Mouse (Mus musculus) hindbrain, embryonic 14.5 days (tissue): ENCODE data around the gene Clpx. TPM values are rescaled to one million over a fixed set of nuclear protein-coding genes. Genes with fewer than 3 reads are reported as not detected.
"Not testable (repeated sequence)": the region's sequence is repeated elsewhere in the genome, so short reads cannot be mapped to it uniquely, and the experiment has no call there.

Experiments used
- ATAC-seq: fragments of 200-750 bp; cut with Nextera tagmentation; 2 replicates; pipeline ENCODE4 v1.8.0; 2017; ENCODE audit warnings: moderate number of reproducible peaks, mild to moderate bottlenecking, moderate TSS enrichment, moderate library complexity; ENCODE audit not compliant: low FRiP score
- DNase-seq: peaks from one replicate; pipeline ENCODE4 v3.0.0-alpha.2; 2015; ENCODE audit warnings: low spot score
- H3K27ac ChIP-seq: fragments of 300-500 bp; sonication (generic); 2 replicates; pipeline ENCODE4 v1.5.1; 2014; ENCODE audit warnings: mild to moderate bottlenecking, moderate library complexity
- H3K27me3 ChIP-seq: fragments of 300-500 bp; sonication (generic); 2 replicates; pipeline ENCODE4 v1.6.1; 2014; ENCODE audit warnings: mild to moderate bottlenecking, low read length, mixed read lengths; ENCODE audit not compliant: control insufficient read depth, insufficient read depth
- H3K36me3 ChIP-seq: fragments of 300-500 bp; sonication (generic); replicated peaks from 2 replicates; pipeline ENCODE4 v1.6.1; 2014; ENCODE audit not compliant: control insufficient read depth, insufficient read depth
- H3K4me1 ChIP-seq: fragments of 300-500 bp; sonication (generic); replicated peaks from 2 replicates; pipeline ENCODE4 v1.6.1; 2014; ENCODE audit warnings: antibody characterized with exemption, low read length, mixed read lengths; ENCODE audit not compliant: control insufficient read depth, insufficient read depth
- H3K4me2 ChIP-seq: fragments of 300-500 bp; sonication (generic); replicated peaks from 2 replicates; pipeline ENCODE4 v1.6.1; 2014; ENCODE audit warnings: mild to moderate bottlenecking, moderate library complexity
- H3K4me3 ChIP-seq: fragments of 300-500 bp; sonication (generic); replicated peaks from 2 replicates; pipeline ENCODE4 v1.5.1; 2014; ENCODE audit warnings: mild to moderate bottlenecking, low read length
- H3K9ac ChIP-seq: fragments of 300-500 bp; sonication (generic); 2 replicates; pipeline ENCODE4 v1.6.1; 2014
- H3K9me3 ChIP-seq: fragments of 300-500 bp; sonication (generic); 2 replicates; pipeline ENCODE4 v1.6.1; 2016; ENCODE audit warnings: low read length; ENCODE audit not compliant: control insufficient read depth
- WGBS: fragments of 180-500 bp; shearing (Covaris S2); extraction: QIAGEN DNeasy Blood & Tissue Kit; methylation state at CpG from one replicate; pipeline ENCODE4 v1.1.7; 2014; 5-methylcytosine and 5-hydroxymethylcytosine counted together
- polyA plus RNA-seq: library from polyadenylated mRNA; unstranded; fragments of >200 nt; fragmentation: Nextera tagmentation; extraction: Ambion mirVana; gene quantifications from 2 replicates; pipeline ENCODE4 v1.2.1, GENCODE M21; 2014

The Clpx gene
- polyA plus RNA-seq, 1 experiment from 2014 or later: 43.7 TPM

- 3% methylated on average over 3 of the region's 3 CpGs for WGBS
- Histone ChIP-seq H3K9me3 (no peaks in the 10 kb centered on the region), H3K4me2 (no peak overlapping the region), H3K9ac (no peak overlapping the region), H3K27me3 (no peaks in the 10 kb centered on the region), H3K4me3 (no peak overlapping the region), H3K4me1 (no peaks in the 10 kb centered on the region), H3K36me3 (no peaks in the 10 kb centered on the region), H3K27ac (no peak overlapping the region)
- peak; percentile 79 for DNase-seq
- no peak for ATAC-seq
Observed at GRCm38 (mm10) chr9:65283301-65283700, 10.8 kb upstream of the Clpx start.

GRCm38 (mm10) chr9:65288252-65288651 is 5.8 kb upstream of the Clpx start:
- H3K27me3 ChIP-seq, H3K9me3 ChIP-seq, H3K4me1 ChIP-seq, H3K36me3 ChIP-seq, H3K4me3 ChIP-seq, H3K4me2 ChIP-seq, H3K9ac ChIP-seq, H3K27ac ChIP-seq, DNase-seq, ATAC-seq: not testable (repeated sequence)
- 94% methylated on average over 5 of the region's 5 CpGs for WGBS

DNA sequence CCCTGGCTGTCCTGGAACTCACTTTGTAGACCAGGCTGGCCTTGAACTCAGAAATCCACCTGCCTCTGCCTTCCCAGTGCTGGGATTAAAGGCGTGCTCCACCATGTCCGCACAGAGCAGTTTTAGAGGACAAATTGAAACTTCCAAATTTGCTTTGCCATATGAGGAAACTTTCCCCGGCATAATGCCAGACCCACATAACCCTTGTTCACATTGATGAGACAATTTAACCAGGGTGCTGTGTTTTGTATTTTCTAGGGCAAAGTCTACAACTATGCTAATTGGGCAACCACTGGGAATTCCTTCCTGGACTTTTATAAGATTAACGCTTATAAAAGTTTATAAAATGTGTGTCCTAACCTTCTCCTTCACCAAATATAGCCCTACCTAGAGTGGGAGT is 4.1 kb upstream of the Clpx start:
- ATAC-seq (no peak), DNase-seq (no peak)
- Histone ChIP-seq H3K36me3 (no peaks in the 10 kb centered on the region), H3K27ac (no peak overlapping the region), H3K4me2 (no peak overlapping the region), H3K4me1 (peaks cover 8% of the 10 kb centered on the region), H3K9me3 (no peaks in the 10 kb centered on the region), H3K9ac (no peak overlapping the region), H3K27me3 (no peaks in the 10 kb centered on the region), H3K4me3 (no peak overlapping the region)
- WGBS: 93% methylated on average over 4 of the region's 4 CpGs

- ATAC-seq: no peak
- Histone ChIP-seq H3K27me3 (no peaks in the 10 kb centered on the region), H3K4me1 (peaks cover 18% of the 10 kb centered on the region), H3K4me3 (no peak overlapping the region), H3K4me2 (no peak overlapping the region), H3K36me3 (peaks cover 4% of the 10 kb centered on the region), H3K9me3 (no peaks in the 10 kb centered on the region), H3K27ac (no peak overlapping the region), H3K9ac (no peak overlapping the region)
- WGBS: 95% methylated on average over 3 of the region's 3 CpGs
- no peak for DNase-seq
Observed at GRCm38 (mm10) chr9:65292421-65292820, 1.6 kb upstream of the Clpx start.

- Histone ChIP-seq H3K27ac (no peak overlapping the region), H3K9me3 (no peaks in the 10 kb centered on the region), H3K9ac (peak overlapping the region; percentile 65), H3K4me3 (peak overlapping the region; percentile 87), H3K36me3 (peaks cover 11% of the 10 kb centered on the region), H3K4me2 (peak overlapping the region; percentile 89), H3K27me3 (no peaks in the 10 kb centered on the region), H3K4me1 (peaks cover 18% of the 10 kb centered on the region)
- WGBS: 38% methylated on average over 5 of the region's 5 CpGs
- DNase-seq (no peak), ATAC-seq (no peak)
Observed at GRCm38 (mm10) chr9:65293119-65293518, 941 bp upstream of the Clpx start.

- Histone ChIP-seq H3K9ac (peak overlapping the region; percentile 65), H3K4me3 (peak overlapping the region; percentile 87), H3K4me1 (peaks cover 18% of the 10 kb centered on the region), H3K9me3 (no peaks in the 10 kb centered on the region), H3K4me2 (peak overlapping the region; percentile 89), H3K36me3 (peaks cover 14% of the 10 kb centered on the region), H3K27ac (peak overlapping the region; percentile 68), H3K27me3 (no peaks in the 10 kb centered on the region)
- WGBS: 1% methylated on average over 9 of the region's 9 CpGs
- peak; percentile 36 for DNase-seq
- no peak for ATAC-seq
Observed at GRCm38 (mm10) chr9:65293580-65293972, 484 bp upstream of the Clpx start.

- peaks cover 17% of the 10 kb centered on the region for H3K36me3 ChIP-seq
- H3K27ac ChIP-seq: peak overlapping the region; percentile 80; the same call in 1 of the 2 replicates
- peak overlapping the region; percentile 87 for H3K4me3 ChIP-seq
- WGBS: 4% methylated on average over 28 of the region's 28 CpGs
- DNase-seq (no peak), ATAC-seq (no peak)
- peak overlapping the region; percentile 86 for H3K9ac ChIP-seq
- peak overlapping the region; percentile 89 for H3K4me2 ChIP-seq
- H3K27me3 ChIP-seq: no peaks in the 10 kb centered on the region
- peaks cover 18% of the 10 kb centered on the region for H3K4me1 ChIP-seq
- no peaks in the 10 kb centered on the region for H3K9me3 ChIP-seq
Observed at GRCm38 (mm10) chr9:65294716-65295378, 787 bp downstream of the Clpx start.

GRCm38 (mm10) chr9:65297056-65297455 is 3.0 kb downstream of the Clpx start:
- Histone ChIP-seq H3K4me1 (peaks cover 18% of the 10 kb centered on the region), H3K9me3 (no peaks in the 10 kb centered on the region), H3K9ac (no peak overlapping the region), H3K36me3 (peaks cover 38% of the 10 kb centered on the region), H3K27ac (no peak overlapping the region), H3K4me2 (no peak overlapping the region), H3K27me3 (no peaks in the 10 kb centered on the region), H3K4me3 (no peak overlapping the region)
- DNase-seq (no peak), ATAC-seq (no peak)
- WGBS: 95% methylated on average over 2 of the region's 2 CpGs

- Histone ChIP-seq H3K36me3 (peaks cover 55% of the 10 kb centered on the region), H3K4me3 (no peak overlapping the region), H3K9ac (no peak overlapping the region), H3K27ac (no peak overlapping the region), H3K9me3 (no peaks in the 10 kb centered on the region), H3K4me2 (no peak overlapping the region), H3K4me1 (peaks cover 11% of the 10 kb centered on the region), H3K27me3 (no peaks in the 10 kb centered on the region)
- 94% methylated on average over 3 of the region's 3 CpGs for WGBS
- ATAC-seq (no peak), DNase-seq (no peak)
Observed at GRCm38 (mm10) chr9:65298761-65299160, 4.7 kb downstream of the Clpx start.

- peaks cover 63% of the 10 kb centered on the region for H3K36me3 ChIP-seq
- H3K9ac ChIP-seq: no peak overlapping the region
- no peaks in the 10 kb centered on the region for H3K27me3 ChIP-seq
- no peak overlapping the region for H3K4me2 ChIP-seq
- H3K4me3 ChIP-seq: no peak overlapping the region
- DNase-seq (no peak), ATAC-seq (no peak)
- 96% methylated on average over 7 of the region's 7 CpGs for WGBS
- H3K4me1 ChIP-seq: peaks cover 11% of the 10 kb centered on the region
- H3K27ac ChIP-seq: no peak overlapping the region
- H3K9me3 ChIP-seq: no peaks in the 10 kb centered on the region
Observed at GRCm38 (mm10) chr9:65299650-65300049, 5.6 kb downstream of the Clpx start.
